Mouse (Mus musculus) liver, adult 2 months (tissue): ENCODE measurements around the gene Naa35.

ENCODE experiments used
- CTCF ChIP-seq: fragments of 200-500 bp; IDR thresholded peaks from 2 replicates; pipeline ENCODE4 v1.5.1; 2011; ENCODE audit warnings: low read depth, low read length, control low read depth
- POLR2A ChIP-seq: fragments of 200-500 bp; IDR thresholded peaks from 2 replicates; pipeline ENCODE4 v1.6.1; 2011; ENCODE audit warnings: low read length, control low read depth; ENCODE audit not compliant: insufficient read depth; ENCODE audit errors: extremely low read depth

DNA sequence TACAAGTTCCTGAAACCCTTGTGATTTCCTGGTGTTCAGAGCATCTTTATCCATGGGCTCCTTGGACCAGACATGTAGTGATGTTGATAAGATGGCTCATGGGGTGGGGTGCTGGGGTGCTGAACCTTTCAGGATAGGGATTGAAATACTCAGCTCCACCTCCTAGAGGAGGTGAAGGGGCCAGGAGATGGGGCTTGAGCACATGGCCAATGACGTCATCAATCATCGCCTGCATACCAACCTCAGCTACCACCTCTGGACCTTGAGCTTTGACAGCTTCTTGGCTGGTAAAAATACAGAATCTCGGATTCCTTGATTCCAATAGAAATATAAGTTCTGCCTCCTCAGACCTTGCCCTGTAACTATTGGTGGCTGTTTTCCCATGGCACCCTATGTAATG, 60.4 kb downstream of the Naa35 start:
- no peak for TF ChIP-seq POLR2A
- TF ChIP-seq CTCF = no peak
